Mouse (Mus musculus) adrenal gland, adult 18-20 months (tissue): ENCODE measurements at regions not wholly inside any gene's neighbourhood (a gene's known extent, or its start where the extent isn't known, plus 50 kb on each side); places are given as distances from the start of the nearest gene placed in this dataset.
A peak's percentile ranks its signal among the peaks of the same experiment; 100 is the strongest.
"Not testable (repeated sequence)": the region's sequence is repeated elsewhere in the genome, so short reads cannot be mapped to it uniquely, and the experiment has no call there.

Source experiments
- DNase-seq, 2 experiments: peaks; one replicate each; pipeline ENCODE4 v3.0.0; 2021 to 2022; ENCODE audit warnings: low spot score in 2 of 2

DNA sequence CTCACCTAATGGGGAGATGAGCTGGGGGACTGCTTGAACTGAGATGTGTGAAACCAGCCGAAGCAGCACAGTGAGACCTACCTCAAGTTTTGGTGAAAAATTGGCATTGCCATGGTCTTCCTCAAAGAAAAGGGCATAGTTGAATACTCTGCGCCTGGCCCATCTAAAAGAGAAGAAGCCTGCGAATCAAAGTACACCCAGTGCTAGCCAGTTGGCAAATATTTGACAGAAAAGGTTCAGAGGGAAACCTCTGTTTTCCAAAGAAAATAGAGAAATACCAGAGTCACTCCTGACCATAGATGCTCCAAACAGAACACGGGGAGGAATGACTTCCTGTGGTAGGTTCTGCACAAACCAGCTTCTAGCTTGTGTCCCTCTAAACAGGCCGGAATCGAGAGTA lies 144.5 kb upstream of the Tbl1xr1 start:
- no peak for DNase-seq

- not testable (repeated sequence) for DNase-seq
Measured at GRCm38 (mm10) chr3:21932696-21933095, 143.8 kb upstream of the Tbl1xr1 start.

DNA sequence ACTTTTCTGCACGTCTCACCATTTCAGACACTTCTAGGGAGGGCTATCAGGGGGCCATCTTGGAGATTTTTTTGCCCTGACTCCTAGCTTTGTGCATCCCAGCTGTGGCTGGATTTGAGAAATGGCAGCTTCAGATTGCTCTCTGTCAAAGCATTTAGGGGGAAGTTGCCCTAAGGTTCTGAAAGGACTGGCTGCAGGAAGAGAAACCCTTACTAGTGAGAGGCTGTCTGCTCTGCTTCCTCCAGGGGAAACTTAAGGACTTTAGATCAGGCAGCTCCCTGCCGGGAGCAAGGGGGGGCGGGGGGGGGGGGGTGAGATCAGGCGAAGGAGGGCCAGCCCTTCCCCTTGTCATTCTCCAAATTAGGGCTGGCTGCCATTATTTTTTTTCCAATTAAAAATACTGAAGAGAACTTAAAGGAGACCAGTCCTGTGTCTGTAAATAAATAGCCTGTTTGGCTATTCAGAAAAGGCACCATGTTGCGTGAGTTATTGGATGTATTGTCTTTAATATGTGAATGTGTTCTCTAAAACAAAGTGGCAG lies 141.7 kb upstream of the Tbl1xr1 start:
- DNase-seq: no peak

GRCm38 (mm10) chr3:21935571-21936261 lies 140.7 kb upstream of the Tbl1xr1 start:
- DNase-seq: peak; percentile 92 to 96

DNA sequence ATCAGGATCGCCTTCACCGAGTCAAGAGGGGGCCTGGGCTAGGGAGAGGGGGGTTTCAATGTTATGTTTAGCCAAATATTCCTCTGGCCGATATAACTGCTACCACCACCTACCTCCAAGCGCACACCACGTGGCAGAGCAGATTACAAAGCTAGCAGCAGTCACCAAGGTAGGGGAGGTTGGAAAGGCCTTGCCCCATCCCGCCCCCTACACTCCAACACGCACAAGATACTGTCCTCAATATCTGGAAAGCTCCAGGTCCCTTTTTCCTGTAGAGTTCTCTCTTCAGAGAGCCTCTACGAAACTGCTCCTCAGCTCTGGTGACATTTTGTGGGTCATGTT lies 140.2 kb upstream of the Tbl1xr1 start:
- DNase-seq: no peak

GRCm38 (mm10) chr3:21936616-21937015 lies 139.8 kb upstream of the Tbl1xr1 start:
- DNase-seq: no peak

GRCm38 (mm10) chr3:21937281-21938035 lies 139.0 kb upstream of the Tbl1xr1 start:
- no peak for DNase-seq

DNA sequence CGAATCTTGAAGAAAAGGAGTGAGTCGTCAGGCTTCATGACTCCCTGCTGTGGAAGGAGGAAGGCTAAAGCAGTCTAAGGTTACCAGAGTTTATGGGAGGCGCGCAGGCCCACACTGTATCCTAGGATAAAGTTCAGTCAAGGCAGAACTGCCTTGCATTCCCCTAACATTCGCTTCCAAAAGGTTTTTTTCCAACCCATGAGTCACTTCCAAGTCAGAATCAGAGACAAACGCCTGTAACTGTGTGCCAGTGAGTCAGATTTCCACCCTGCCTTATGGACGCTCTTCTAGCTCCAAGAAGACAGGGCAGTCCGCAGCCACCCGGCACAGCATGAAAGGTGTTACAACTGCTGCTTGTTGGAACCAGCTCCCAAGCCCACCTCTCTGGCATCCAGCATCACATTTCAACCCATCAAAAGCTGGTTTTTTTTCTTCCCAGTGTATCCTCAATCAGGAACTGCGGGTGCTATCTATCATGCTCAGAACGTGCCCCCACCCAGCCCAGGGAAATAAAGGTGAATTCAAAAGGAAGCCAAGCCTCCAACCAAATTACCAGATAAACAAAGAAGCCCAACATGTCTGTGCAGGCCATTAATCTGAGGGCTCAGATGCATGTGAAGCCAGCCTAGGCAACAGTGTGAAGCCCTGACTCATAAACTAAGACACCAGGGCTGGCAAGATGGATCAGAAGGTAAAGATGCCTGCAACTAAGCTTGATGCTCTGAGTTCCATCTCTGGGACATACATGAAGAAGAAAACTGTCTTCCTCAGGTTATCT lies 138.2 kb upstream of the Tbl1xr1 start:
- DNase-seq: peak; percentile 25 to 40

GRCm38 (mm10) chr3:21939738-21940137 lies 136.7 kb upstream of the Tbl1xr1 start:
- no peak for DNase-seq

DNA sequence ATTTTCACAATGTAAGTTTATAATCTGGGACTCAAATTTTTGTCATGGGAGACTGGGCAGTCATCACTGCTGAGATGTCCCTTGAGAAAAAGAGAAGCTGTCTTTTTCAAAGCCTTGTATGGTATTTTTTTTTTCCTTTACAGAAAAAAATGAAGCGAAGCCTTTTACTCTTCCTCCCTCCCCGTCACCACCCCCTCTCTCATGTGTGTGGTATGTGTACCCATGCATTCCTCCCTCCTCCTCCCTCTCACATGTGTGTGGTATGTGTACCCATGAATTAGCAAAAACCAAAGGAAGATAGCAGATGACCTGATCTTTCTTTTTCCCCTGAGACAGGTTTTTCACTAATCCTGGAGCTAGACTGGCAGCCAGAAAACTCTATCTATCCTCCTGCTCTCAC lies 134.9 kb upstream of the Tbl1xr1 start:
- no peak for DNase-seq

- DNase-seq: no peak
Measured at GRCm38 (mm10) chr3:21942912-21943311, 133.5 kb upstream of the Tbl1xr1 start.

- no peak for DNase-seq
Measured at GRCm38 (mm10) chr3:21945775-21946174, 130.7 kb upstream of the Tbl1xr1 start.

DNA sequence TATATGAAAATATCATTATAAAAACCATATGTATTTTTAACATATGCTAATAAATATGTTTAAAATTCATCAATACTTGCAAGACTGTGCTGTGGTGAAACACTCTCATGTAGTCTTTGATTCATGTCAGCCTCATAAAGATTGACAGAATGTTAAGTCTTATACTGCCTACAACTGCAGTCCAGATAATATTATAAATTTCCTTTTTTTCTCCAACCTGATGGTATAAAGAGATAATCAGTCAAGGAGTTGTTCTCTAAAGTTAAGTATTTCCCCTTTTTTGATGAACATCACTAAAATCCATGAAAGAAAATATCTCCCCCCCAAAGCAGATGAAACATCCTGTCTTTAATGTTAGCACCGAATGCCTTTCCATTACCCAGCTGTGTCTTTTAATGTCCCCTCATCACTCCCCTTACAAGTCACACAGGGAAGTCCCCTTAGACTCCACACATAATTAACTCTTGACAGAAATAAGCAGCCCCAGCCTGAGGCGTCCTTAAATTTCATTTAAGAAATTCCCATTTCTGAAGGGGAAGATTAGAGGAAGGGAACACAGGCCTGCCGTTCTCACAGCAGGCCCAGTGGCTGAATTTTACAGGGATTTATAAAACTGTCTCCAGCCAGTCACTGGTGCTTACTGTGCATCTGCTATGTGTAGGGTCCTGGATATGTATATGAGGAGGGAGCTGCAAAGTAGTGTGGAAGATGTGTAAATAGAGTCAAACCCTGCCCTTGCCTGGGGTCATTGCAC lies 129.0 kb upstream of the Tbl1xr1 start:
- DNase-seq: no peak

GRCm38 (mm10) chr3:21948074-21948659 lies 128.3 kb upstream of the Tbl1xr1 start:
- no peak for DNase-seq

GRCm38 (mm10) chr3:21949459-21949858 lies 127.0 kb upstream of the Tbl1xr1 start:
- DNase-seq: no peak

GRCm38 (mm10) chr3:21950571-21950970 lies 125.9 kb upstream of the Tbl1xr1 start:
- DNase-seq: no peak

GRCm38 (mm10) chr3:21951446-21952285 lies 124.8 kb upstream of the Tbl1xr1 start:
- DNase-seq: no peak

DNA sequence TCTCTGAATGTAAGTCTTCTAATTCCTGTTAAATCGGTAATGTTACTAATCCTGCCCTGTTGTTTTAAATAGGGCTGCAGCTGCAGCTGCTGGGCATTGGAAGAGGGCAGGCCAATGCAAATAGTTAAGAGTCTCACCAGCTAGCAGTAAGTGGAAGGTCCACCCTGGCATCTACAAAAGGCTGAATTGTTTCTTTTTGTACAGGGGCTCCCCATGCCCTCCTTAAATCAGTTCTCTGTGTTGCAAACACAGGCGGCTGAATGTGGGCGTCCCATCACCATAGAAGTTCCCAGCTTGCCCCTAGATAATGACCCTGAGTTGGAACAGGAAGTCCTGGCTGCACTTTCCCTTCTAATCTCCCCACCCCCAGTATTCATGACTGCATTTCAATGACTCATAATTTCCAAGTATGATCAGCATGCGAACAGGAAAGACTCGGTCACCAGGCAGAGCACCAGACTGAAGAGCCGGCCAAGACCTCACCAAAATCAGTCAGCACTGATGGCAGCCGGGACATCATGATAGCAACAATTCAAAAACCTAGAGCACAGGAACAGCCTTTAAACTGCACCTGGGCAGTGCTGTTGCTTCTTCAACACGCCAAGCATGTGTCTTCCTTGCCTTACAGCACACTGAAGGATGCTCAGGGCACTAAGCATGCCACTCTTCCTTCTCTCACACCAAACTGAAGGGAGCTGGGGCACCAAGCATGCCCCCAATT lies 123.6 kb upstream of the Tbl1xr1 start:
- peak; percentile 42 to 45 for DNase-seq

GRCm38 (mm10) chr3:21953416-21953810 lies 123.0 kb upstream of the Tbl1xr1 start:
- no peak for DNase-seq
